Mouse (Mus musculus): ENCODE results near the gene Krt33a. TPM values are rescaled to one million over a fixed set of nuclear protein-coding genes. Genes with fewer than 3 reads are reported as not detected.

Krt33a gene
- polyA plus RNA-seq, 1 experiment from 2014 or later: not detected

DNA sequence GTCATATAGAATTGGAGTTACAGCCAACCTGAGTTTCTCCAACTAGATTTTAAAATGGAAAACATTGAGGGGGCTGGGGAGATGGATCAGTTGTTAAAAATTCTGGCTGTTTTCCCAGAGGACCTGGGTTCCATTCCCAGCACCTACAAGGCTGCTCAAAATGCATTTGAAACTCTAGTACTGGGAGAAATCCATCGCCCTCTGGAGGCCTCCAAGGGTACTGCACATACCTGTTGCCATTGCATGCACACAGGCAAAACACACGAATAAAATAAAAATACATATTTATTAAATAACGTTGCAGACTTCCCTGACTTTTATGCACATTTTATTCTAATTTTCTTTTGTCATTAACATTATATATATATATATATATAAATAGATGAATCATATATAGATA lies 9.4 kb downstream of the Krt33a start:
- no peaks in the 10 kb centered on the region for H3K27me3 ChIP-seq (replicated peaks; ENCODE audit: control insufficient read depth, insufficient read depth, low read length)
- H3K4me3 ChIP-seq (ENCODE audit: low read depth, low read length): no peak overlapping the region
- 52% methylated on average over 3 of the region's 3 CpGs for WGBS
- no peaks in the 10 kb centered on the region for H3K36me3 ChIP-seq (ENCODE audit: control insufficient read depth, insufficient read depth)
- H3K9ac ChIP-seq (ENCODE audit: low read depth, low read length): no peak overlapping the region
- no peaks in the 10 kb centered on the region for H3K9me3 ChIP-seq (ENCODE audit: control insufficient read depth)
- H3K4me2 ChIP-seq (replicated peaks; ENCODE audit: low read depth): no peak overlapping the region
- H3K4me1 ChIP-seq (replicated peaks; ENCODE audit: control insufficient read depth, insufficient read depth, low read length): no peaks in the 10 kb centered on the region
- TF ChIP-seq CTCF (IDR thresholded peaks at IDR 0.05; ENCODE audit: low read depth): peak; percentile 56
- no peak overlapping the region for H3K27ac ChIP-seq (ENCODE audit: low read depth, low read length)
- ATAC-seq: no peak

DNA sequence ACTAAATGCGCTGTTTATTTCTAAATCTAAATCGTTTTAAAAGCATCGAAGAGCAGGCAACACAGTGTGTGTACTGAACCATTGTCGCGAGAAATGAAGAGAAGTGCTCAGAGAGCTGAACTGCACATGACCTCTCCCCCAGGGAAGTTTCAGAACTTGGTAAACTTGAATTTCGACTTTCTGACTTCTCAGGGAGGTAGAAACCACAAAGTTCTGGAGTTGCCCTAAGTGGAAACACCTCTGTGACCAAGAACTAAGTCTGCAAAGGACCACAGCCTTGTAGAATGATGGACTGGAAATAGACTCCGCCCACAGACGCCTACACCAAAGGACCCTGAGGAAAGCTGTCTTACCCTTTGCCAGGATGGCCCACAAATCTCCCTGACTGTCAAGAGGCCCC lies 10.1 kb downstream of the Krt33a start:
- no peak overlapping the region for H3K27ac ChIP-seq (ENCODE audit: low read depth, low read length)
- no peaks in the 10 kb centered on the region for H3K4me1 ChIP-seq (replicated peaks; ENCODE audit: control insufficient read depth, insufficient read depth, low read length)
- no peak overlapping the region for H3K4me3 ChIP-seq (ENCODE audit: low read depth, low read length)
- 73% methylated on average over 8 of the region's 8 CpGs for WGBS
- no peaks in the 10 kb centered on the region for H3K36me3 ChIP-seq (ENCODE audit: control insufficient read depth, insufficient read depth)
- no peak overlapping the region for H3K9ac ChIP-seq (ENCODE audit: low read depth, low read length)
- H3K27me3 ChIP-seq (replicated peaks; ENCODE audit: control insufficient read depth, insufficient read depth, low read length): no peaks in the 10 kb centered on the region
- no peak for ATAC-seq
- H3K4me2 ChIP-seq (replicated peaks; ENCODE audit: low read depth): no peak overlapping the region
- no peak for TF ChIP-seq CTCF (IDR thresholded peaks at IDR 0.05; ENCODE audit: low read depth)
- H3K9me3 ChIP-seq (ENCODE audit: control insufficient read depth): no peaks in the 10 kb centered on the region

- WGBS: 19% methylated on average over 6 of the region's 6 CpGs
- Histone ChIP-seq H3K4me1 (replicated peaks; ENCODE audit: control insufficient read depth, insufficient read depth, low read length) (no peaks in the 10 kb centered on the region), H3K9me3 (ENCODE audit: control insufficient read depth) (no peaks in the 10 kb centered on the region), H3K27me3 (replicated peaks; ENCODE audit: control insufficient read depth, insufficient read depth, low read length) (no peaks in the 10 kb centered on the region), H3K9ac (ENCODE audit: low read depth, low read length) (no peak overlapping the region), H3K36me3 (ENCODE audit: control insufficient read depth, insufficient read depth) (no peaks in the 10 kb centered on the region), H3K4me2 (replicated peaks; ENCODE audit: low read depth) (no peak overlapping the region), H3K27ac (ENCODE audit: low read depth, low read length) (no peak overlapping the region), H3K4me3 (ENCODE audit: low read depth, low read length) (no peak overlapping the region)
- peak; percentile 87 for TF ChIP-seq CTCF (IDR thresholded peaks at IDR 0.05; ENCODE audit: low read depth)
- no peak for ATAC-seq
Measured at GRCm38 (mm10) chr11:100004846-100005245, 11.2 kb downstream of the Krt33a start.

DNA sequence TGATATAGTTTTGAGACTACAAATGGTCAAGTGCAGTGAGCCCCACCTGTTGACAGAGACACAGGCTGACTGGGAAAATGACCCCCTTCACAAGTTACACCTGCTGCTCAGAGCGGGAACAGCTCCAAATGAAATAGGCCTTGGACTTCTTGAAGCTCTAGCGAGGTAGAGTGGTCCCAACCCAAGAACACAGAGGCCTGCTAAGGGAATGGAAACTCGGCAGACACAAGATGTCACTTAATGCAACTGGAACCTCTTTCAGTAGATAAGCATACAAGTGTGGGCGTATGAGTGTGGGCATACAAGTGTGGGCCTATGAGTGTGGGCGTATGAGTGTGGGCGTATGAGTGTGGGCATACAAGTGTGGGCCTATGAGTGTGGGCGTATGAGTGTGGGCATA lies 16.9 kb downstream of the Krt33a start:
- Histone ChIP-seq H3K4me2 (replicated peaks; ENCODE audit: low read depth) (no peak overlapping the region), H3K9ac (ENCODE audit: low read depth, low read length) (no peak overlapping the region), H3K4me1 (replicated peaks; ENCODE audit: control insufficient read depth, insufficient read depth, low read length) (no peaks in the 10 kb centered on the region), H3K4me3 (ENCODE audit: low read depth, low read length) (no peak overlapping the region), H3K36me3 (ENCODE audit: control insufficient read depth, insufficient read depth) (no peaks in the 10 kb centered on the region), H3K27ac (ENCODE audit: low read depth, low read length) (no peak overlapping the region), H3K9me3 (ENCODE audit: control insufficient read depth) (no peaks in the 10 kb centered on the region), H3K27me3 (replicated peaks; ENCODE audit: control insufficient read depth, insufficient read depth, low read length) (peaks cover 6% of the 10 kb centered on the region; the same call in 1 of the 2 replicates)
- WGBS: 91% methylated on average over 7 of the region's 7 CpGs
- ATAC-seq: no peak
- no peak for TF ChIP-seq CTCF (IDR thresholded peaks at IDR 0.05; ENCODE audit: low read depth)

- no peaks in the 10 kb centered on the region for H3K36me3 ChIP-seq (ENCODE audit: control insufficient read depth, insufficient read depth)
- no peak for TF ChIP-seq CTCF (IDR thresholded peaks at IDR 0.05; ENCODE audit: low read depth)
- no peak overlapping the region for H3K4me3 ChIP-seq (ENCODE audit: low read depth, low read length)
- H3K27me3 ChIP-seq (replicated peaks; ENCODE audit: control insufficient read depth, insufficient read depth, low read length): peaks cover 15% of the 10 kb centered on the region; the same call in 1 of the 2 replicates
- no peak overlapping the region for H3K27ac ChIP-seq (ENCODE audit: low read depth, low read length)
- no peaks in the 10 kb centered on the region for H3K4me1 ChIP-seq (replicated peaks; ENCODE audit: control insufficient read depth, insufficient read depth, low read length)
- no peak overlapping the region for H3K9ac ChIP-seq (ENCODE audit: low read depth, low read length)
- no peak for ATAC-seq
- no peak overlapping the region for H3K4me2 ChIP-seq (replicated peaks; ENCODE audit: low read depth)
- no peaks in the 10 kb centered on the region for H3K9me3 ChIP-seq (ENCODE audit: control insufficient read depth)
- WGBS: 15% methylated on average over 4 of the region's 4 CpGs
Measured at GRCm38 (mm10) chr11:99994384-99994661, 21.7 kb downstream of the Krt33a start.

GRCm38 (mm10) chr11:99993620-99994383 lies 22.2 kb downstream of the Krt33a start, which contains the start of gene Krtap17-1:
Krtap17-1 (minus strand) TSS chr11:99993994.
- H3K9ac ChIP-seq (ENCODE audit: low read depth, low read length): no peak within 1 kb of the TSS
- H3K27ac ChIP-seq (ENCODE audit: low read depth, low read length): no peak within 1 kb of the TSS
- WGBS: 13% methylated on average over 26 of the region's 26 CpGs
- no peaks in the 10 kb centered on the region for H3K4me1 ChIP-seq (replicated peaks; ENCODE audit: control insufficient read depth, insufficient read depth, low read length)
- no peak for ATAC-seq
- H3K27me3 ChIP-seq (replicated peaks; ENCODE audit: control insufficient read depth, insufficient read depth, low read length): peaks cover 15% of the 10 kb centered on the region; the same call in 1 of the 2 replicates
- H3K9me3 ChIP-seq (ENCODE audit: control insufficient read depth): no peaks in the 10 kb centered on the region
- TF ChIP-seq CTCF (IDR thresholded peaks at IDR 0.05; ENCODE audit: low read depth): no peak
- H3K4me2 ChIP-seq (replicated peaks; ENCODE audit: low read depth): no peak within 1 kb of the TSS
- H3K4me3 ChIP-seq (ENCODE audit: low read depth, low read length): no peak within 1 kb of the TSS
- no peaks in the 10 kb centered on the region for H3K36me3 ChIP-seq (ENCODE audit: control insufficient read depth, insufficient read depth)
